In the genomic region with DNA sequence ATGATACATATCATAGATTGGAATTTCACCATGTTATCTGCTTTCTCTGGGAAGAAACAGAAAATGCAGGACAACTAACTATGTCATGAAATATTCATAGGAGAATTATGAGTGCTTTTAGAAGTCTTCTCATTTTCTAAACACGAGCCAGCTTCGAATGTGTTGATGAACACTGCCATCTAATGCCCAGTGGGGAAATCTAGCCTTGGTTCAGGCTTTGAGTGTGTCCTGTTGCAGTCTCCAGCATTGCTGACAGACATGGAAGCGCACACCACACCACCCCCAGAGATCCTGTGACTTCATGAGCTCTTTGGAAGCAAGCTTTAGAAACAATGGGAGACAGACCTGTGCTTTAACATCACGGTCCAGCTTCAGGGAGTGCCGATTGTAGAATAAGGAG, we compare ENCODE assay signal across 8 mouse cellular contexts.
A peak's percentile ranks its signal among the peaks of the same experiment; 100 is the strongest.
DNase-seq lines count a peak whose midpoint lies in the region; ATAC-seq and TF ChIP-seq lines count a peak whose summit lies in the region.

No protein-coding gene starts in this region.

- no peak for TF ChIP-seq EP300 in liver, postnatal 0 days (IDR thresholded peaks at IDR 0.05; ENCODE audit: low read depth)

- no peak for TF ChIP-seq POLR2A in cerebellum, adult 2 months (IDR thresholded peaks at IDR 0.05; ENCODE audit: borderline replicate concordance, insufficient read depth, low read length)

- H3K9me3 ChIP-seq in embryonic facial prominence, embryonic 14.5 days (ENCODE audit: control insufficient read depth, low read length): no peaks in the 10 kb centered on the region
- no peaks in the 10 kb centered on the region for H3K9me3 ChIP-seq in liver, postnatal 0 days (ENCODE audit: low read length)

- 42% methylated on average over 5 of the region's 5 CpGs for WGBS in cerebellum, adult 2 months
- WGBS in embryonic facial prominence, embryonic 14.5 days: 39% methylated on average over 5 of the region's 5 CpGs
- WGBS in liver, postnatal 0 days (ENCODE audit: insufficient replicate concordance): 40% methylated on average over 5 of the region's 5 CpGs

- H3K27ac ChIP-seq in cerebellum, adult 2 months (ENCODE audit: insufficient read depth, low read length): no peak overlapping the region
- no peak overlapping the region for H3K27ac ChIP-seq in embryonic facial prominence, embryonic 14.5 days (replicated peaks; ENCODE audit: low read depth, low read length)
- no peak overlapping the region for H3K27ac ChIP-seq in liver, postnatal 0 days (ENCODE audit: low read depth)

- H3K4me1 ChIP-seq in cerebellum, adult 2 months (ENCODE audit: control insufficient read depth, insufficient read depth, low read length): no peaks in the 10 kb centered on the region
- no peaks in the 10 kb centered on the region for H3K4me1 ChIP-seq in embryonic facial prominence, embryonic 14.5 days (ENCODE audit: control insufficient read depth, insufficient read depth, low read length)
- H3K4me1 ChIP-seq in liver, postnatal 0 days (ENCODE audit: insufficient read depth): no peaks in the 10 kb centered on the region

- no peak overlapping the region for H3K4me3 ChIP-seq in cerebellum, adult 2 months (replicated peaks; ENCODE audit: insufficient read depth, low read depth, low read length)
- H3K4me3 ChIP-seq in embryonic facial prominence, embryonic 14.5 days (ENCODE audit: low read depth, low read length): no peak overlapping the region
- no peak overlapping the region for H3K4me3 ChIP-seq in liver, postnatal 0 days (ENCODE audit: low read depth, low read length)

- no peak overlapping the region for H3K4me2 ChIP-seq in embryonic facial prominence, embryonic 14.5 days (ENCODE audit: low read depth, low read length)
- H3K4me2 ChIP-seq in liver, postnatal 0 days (ENCODE audit: low read depth, low read length): no peak overlapping the region

- no peaks in the 10 kb centered on the region for H3K36me3 ChIP-seq in embryonic facial prominence, embryonic 14.5 days (ENCODE audit: control insufficient read depth, insufficient read depth, low read length)
- no peaks in the 10 kb centered on the region for H3K36me3 ChIP-seq in liver, postnatal 0 days (replicated peaks; ENCODE audit: insufficient read depth, low read length)
- no peaks in the 10 kb centered on the region for H3K36me3 ChIP-seq in splenic B cell, adult 2 months (ENCODE audit: control insufficient read depth, insufficient read depth, low read length, poor library complexity, severe bottlenecking)

- no peaks in the 10 kb centered on the region for H3K27me3 ChIP-seq in cerebellum, adult 2 months (ENCODE audit: control insufficient read depth, insufficient read depth, low read length)
- H3K27me3 ChIP-seq in embryonic facial prominence, embryonic 14.5 days (replicated peaks; ENCODE audit: control insufficient read depth, insufficient read depth, low read length): no peaks in the 10 kb centered on the region
- no peaks in the 10 kb centered on the region for H3K27me3 ChIP-seq in liver, postnatal 0 days (ENCODE audit: insufficient read depth, low read length)
- H3K27me3 ChIP-seq in splenic B cell, adult 2 months (ENCODE audit: control insufficient read depth, insufficient read depth, low read length, poor library complexity, severe bottlenecking): no peaks in the 10 kb centered on the region

- ATAC-seq in embryonic facial prominence, embryonic 14.5 days (ENCODE audit: low read depth): 0 out of 2 replicates have a peak, but pooled peaks have one; percentile 26
- ATAC-seq in liver, postnatal 0 days: no peak

- TF ChIP-seq CTCF in cerebellum, adult 2 months (IDR thresholded peaks at IDR 0.05; ENCODE audit: borderline replicate concordance, insufficient read depth, low read depth, low read length): no peak
- peak; percentile 64 for TF ChIP-seq CTCF in liver, postnatal 0 days (IDR thresholded peaks at IDR 0.05; ENCODE audit: low read depth)

- no peak overlapping the region for H3K9ac ChIP-seq in embryonic facial prominence, embryonic 14.5 days (ENCODE audit: low read depth, low read length)
- no peak overlapping the region for H3K9ac ChIP-seq in liver, postnatal 0 days (replicated peaks)

- peak; percentile 45 to 52 for DNase-seq in cerebellum, postnatal 10 days
- DNase-seq in cerebellum, adult 2 months: no peak
- DNase-seq in A20 (ENCODE audit: low read depth, low spot score): peak; percentile 24
- DNase-seq in embryonic facial prominence, embryonic 14.5 days (ENCODE audit: low spot score): peak; percentile 75
- peak; percentile 28 for DNase-seq in kidney, postnatal 14 days
- DNase-seq in liver, postnatal 0 days: peak; percentile 18
- peak; percentile 1 for DNase-seq in splenic B cell, adult 2 months (ENCODE audit: low read depth, low spot score)
- DNase-seq in cerebellum, adult 9-10 months: no peak

Comparison
In these comparisons a context has a peak if more than half of its experiments do, and no peak if none do; other contexts are left out.
1. DNase-seq: peak in cerebellum, postnatal 10 days (2 of 2), A20 (single experiment), embryonic facial prominence, embryonic 14.5 days (single experiment), kidney, postnatal 14 days (single experiment), liver, postnatal 0 days (single experiment) and splenic B cell, adult 2 months (single experiment); none in cerebellum, adult 2 months (0 of 2) and cerebellum, adult 9-10 months (single experiment).